Mouse (Mus musculus) midbrain, embryonic 16.5 days (tissue): ENCODE data around the gene Ercc1. TPM values are rescaled to one million over a fixed set of nuclear protein-coding genes. Genes with fewer than 3 reads are reported as not detected.
A peak's percentile ranks its signal among the peaks of the same experiment; 100 is the strongest.

Source experiments
- ATAC-seq: fragments of 200-750 bp; cut with Nextera tagmentation; 2 replicates; pipeline ENCODE4 v1.8.0; 2017; ENCODE audit warnings: moderate TSS enrichment
- H3K27ac ChIP-seq: fragments of 300-500 bp; sonication (generic); 2 replicates; pipeline ENCODE4 v1.5.1; 2014; ENCODE audit warnings: mild to moderate bottlenecking, low read length, mixed read lengths
- H3K27me3 ChIP-seq: fragments of 300-500 bp; sonication (generic); 2 replicates; pipeline ENCODE4 v1.6.1; 2014; ENCODE audit warnings: low read depth, low read length, mixed read lengths; ENCODE audit not compliant: control insufficient read depth, insufficient read depth
- H3K36me3 ChIP-seq: fragments of 300-500 bp; sonication (generic); 2 replicates; pipeline ENCODE4 v1.6.1; 2014; ENCODE audit warnings: mild to moderate bottlenecking, low read length, moderate library complexity, mixed read lengths; ENCODE audit not compliant: control insufficient read depth, insufficient read depth
- H3K4me1 ChIP-seq: fragments of 300-500 bp; sonication (generic); 2 replicates; pipeline ENCODE4 v1.6.1; 2014; ENCODE audit warnings: mild to moderate bottlenecking, low read length, mixed read lengths; ENCODE audit not compliant: control insufficient read depth, insufficient read depth
- H3K4me2 ChIP-seq: fragments of 300-500 bp; sonication (generic); 2 replicates; pipeline ENCODE4 v1.6.1; 2014; ENCODE audit warnings: mild to moderate bottlenecking, low read length, mixed read lengths
- H3K4me3 ChIP-seq: fragments of 300-500 bp; sonication (generic); 2 replicates; pipeline ENCODE4 v1.5.1; 2014; ENCODE audit warnings: low read depth, mild to moderate bottlenecking, low read length, moderate library complexity, mixed read lengths
- H3K9ac ChIP-seq: fragments of 300-500 bp; sonication (generic); 2 replicates; pipeline ENCODE4 v1.6.1; 2014; ENCODE audit warnings: low read depth, low read length, mixed read lengths
- H3K9me3 ChIP-seq: fragments of 300-500 bp; sonication (generic); replicated peaks from 2 replicates; pipeline ENCODE4 v1.6.1; 2014; ENCODE audit warnings: mild to moderate bottlenecking, low read length, mixed read lengths; ENCODE audit not compliant: control insufficient read depth, poor library complexity, severe bottlenecking
- WGBS: fragments of 180-500 bp; shearing (Covaris S2); extraction: QIAGEN DNeasy Blood & Tissue Kit; methylation state at CpG from one replicate; pipeline ENCODE4 v1.1.7; 2014; 5-methylcytosine and 5-hydroxymethylcytosine counted together
- microRNA counts: library from miRNA; unstranded; fragments of <30 nt; microRNA quantifications from one replicate; lab custom pipeline; 2016
- microRNA-seq: library from miRNA; unstranded; fragments of <30 nt; microRNA quantifications from one replicate; pipeline ENCODE4, GENCODE M21; 2017
- polyA plus RNA-seq: library from polyadenylated mRNA; unstranded; fragments of >200 nt; fragmentation: Nextera tagmentation; extraction: Ambion mirVana; gene quantifications from 2 replicates; pipeline ENCODE4 v1.2.1, GENCODE M21; 2015

Gene Ercc1
- polyA plus RNA-seq, 1 experiment from 2014 or later = 82.4 TPM

- H3K4me1 ChIP-seq = peaks cover 3% of the 10 kb centered on the region
- H3K4me2 ChIP-seq = peak within 1 kb of the TSS; percentile 93
- H3K9ac ChIP-seq = peak within 1 kb of the TSS; percentile 59
- no peaks in the 10 kb centered on the region for H3K36me3 ChIP-seq
- ATAC-seq = no peak
- H3K27ac ChIP-seq = no peak within 1 kb of the TSS
- whole genome bisulfite sequencing = 53% methylated on average over 7 of the region's 7 CpGs
- peaks cover 29% of the 10 kb centered on the region for H3K27me3 ChIP-seq
- H3K4me3 ChIP-seq = peak within 1 kb of the TSS; percentile 53
- H3K9me3 ChIP-seq = no peaks in the 10 kb centered on the region
Observed at GRCm38 (mm10) chr7:19404476-19404875, 59.9 kb downstream of the Ercc1 start, which contains the start of gene Ckm. Gene Ckm, plus strand, starts transcription at chr7:19404776.

- Histone ChIP-seq H3K27me3 (peaks cover 26% of the 10 kb centered on the region), H3K4me2 (peak overlapping the region; percentile 41; the same call in 1 of the 2 replicates)
Observed at GRCm38 (mm10) chr7:19405417-19405816, 60.8 kb downstream of the Ercc1 start.

More at GRCm38 (mm10) chr7:19405417-19405816, 60.8 kb downstream of the Ercc1 start:
- Histone ChIP-seq H3K27ac (no peak overlapping the region), H3K36me3 (no peaks in the 10 kb centered on the region), H3K9me3 (no peaks in the 10 kb centered on the region), H3K9ac (no peak overlapping the region), H3K4me3 (no peak overlapping the region), H3K4me1 (no peaks in the 10 kb centered on the region)
- WGBS = 4% methylated on average over 19 of the region's 19 CpGs
- peak; percentile 67; the same call in 1 of the 2 replicates for ATAC-seq

MicroRNAs within 50 kb of the gene (microRNA counts, 519-probe panel; counts per million panel counts)
- 386 counts per million, percentile 18 among the panel's probes with 10 or more counts for microRNA mmu-miR-343 (lab: Ali Mortazavi, UCI)

Small RNA genes lying within 50 kb of the gene (microRNA-seq; reads per million reads assigned to microRNA genes)
- not detected for gene Mir343

Other genes with a start within 250 kb of the Ercc1 start
- 8.2 and 9.5 TPM in 2 replicates for gene Gm4969, start 226.4 kb upstream of the Ercc1 start, polyA plus RNA-seq
- gene Fbxo46, start 224.9 kb upstream of the Ercc1 start, polyA plus RNA-seq = 18.2 and 21.1 TPM in 2 replicates
- gene Qpctl, start 195.5 kb upstream of the Ercc1 start, polyA plus RNA-seq = 24.9 and 28.8 TPM in 2 replicates
- 105 TPM in 2 replicates for gene Snrpd2, start 195.1 kb upstream of the Ercc1 start, polyA plus RNA-seq
- 4.0 and 4.8 TPM in 2 replicates for gene Gipr, start 178.7 kb upstream of the Ercc1 start, polyA plus RNA-seq
- 10.6 TPM in 2 replicates for gene Eml2, start 168.4 kb upstream of the Ercc1 start, polyA plus RNA-seq
- 3.4 and 4.5 TPM in 2 replicates for gene Gpr4, start 132.2 kb upstream of the Ercc1 start, polyA plus RNA-seq
- 33.8 and 36.5 TPM in 2 replicates for gene Opa3, start 116.4 kb upstream of the Ercc1 start, polyA plus RNA-seq
- 35.5 and 40.9 TPM in 2 replicates for gene Vasp, start 73.0 kb upstream of the Ercc1 start, polyA plus RNA-seq
- 1.5 and 1.6 TPM in 2 replicates for gene Ppm1n, start 64.7 kb upstream of the Ercc1 start, polyA plus RNA-seq
- 111 and 114 TPM in 2 replicates for gene Rtn2, start 62.2 kb upstream of the Ercc1 start, polyA plus RNA-seq
- gene Fosb, start 34.7 kb upstream of the Ercc1 start, polyA plus RNA-seq = 0.06 TPM in 2 replicates
- 24.1 and 24.6 TPM in 2 replicates for gene Cd3eap, start 14.7 kb downstream of the Ercc1 start, polyA plus RNA-seq
- 2.0 and 2.8 TPM in 2 replicates for gene Ppp1r13l, start 15.0 kb downstream of the Ercc1 start, polyA plus RNA-seq
- gene Ercc2, start 37.2 kb downstream of the Ercc1 start, polyA plus RNA-seq = 28.0 and 29.5 TPM in 2 replicates
- gene Klc3, start 59.3 kb downstream of the Ercc1 start, polyA plus RNA-seq = 1.4 and 1.7 TPM in 2 replicates
- 0.25 and 0.35 TPM in 2 replicates for gene Ckm, start 60.0 kb downstream of the Ercc1 start, polyA plus RNA-seq
- 14.8 and 16.2 TPM in 2 replicates for gene Mark4, start 114.0 kb downstream of the Ercc1 start, polyA plus RNA-seq
- 0.12 and 0.45 TPM in 2 replicates for gene Exoc3l2, start 118.6 kb downstream of the Ercc1 start, polyA plus RNA-seq
- gene Bloc1s3, start 163.6 kb downstream of the Ercc1 start, polyA plus RNA-seq = 3.9 and 4.2 TPM in 2 replicates
- gene Trappc6a, start 163.6 kb downstream of the Ercc1 start, polyA plus RNA-seq = 30.5 and 31.9 TPM in 2 replicates
- gene Nkpd1, start 173.1 kb downstream of the Ercc1 start, polyA plus RNA-seq = 0.88 and 0.92 TPM in 2 replicates
- 34.7 and 37.8 TPM in 2 replicates for gene Ppp1r37, start 218.3 kb downstream of the Ercc1 start, polyA plus RNA-seq
- gene Zfp296, start 232.5 kb downstream of the Ercc1 start, polyA plus RNA-seq = 0.11 and 0.14 TPM in 2 replicates
- 143 and 145 TPM in 2 replicates for gene Gemin7, start 232.8 kb downstream of the Ercc1 start, polyA plus RNA-seq